ENCODE assay signal across 8 mouse cellular contexts in the genomic region with DNA sequence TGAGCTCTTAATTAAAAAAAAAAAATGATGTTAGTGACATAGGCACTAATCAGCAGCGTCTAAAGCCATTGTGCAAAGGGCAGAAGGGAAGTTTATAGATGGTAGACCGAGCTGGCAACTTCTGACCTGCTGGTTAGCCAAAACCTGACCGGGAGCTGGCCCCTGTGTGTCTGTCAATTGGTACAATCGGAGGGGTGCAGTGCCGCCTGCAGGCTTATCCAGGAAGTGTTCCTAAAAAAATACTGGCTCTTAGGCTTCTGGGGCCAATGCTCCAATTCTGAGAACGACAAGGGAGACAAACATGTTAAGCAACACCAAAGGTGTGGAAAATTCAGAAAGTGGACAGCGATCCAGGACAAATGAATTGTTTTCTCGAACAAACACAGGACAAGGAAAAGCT. TPM values are rescaled to one million over a fixed set of nuclear protein-coding genes. Genes with fewer than 3 reads are reported as not detected.
A peak's percentile ranks its signal among the peaks of the same experiment; 100 is the strongest.
DNase-seq lines count a peak whose midpoint lies in the region; ATAC-seq and TF ChIP-seq lines count a peak whose summit lies in the region.

No protein-coding gene starts in this region.

- dilution Hi-C loops in CH12.LX (cut with MboI; ENCODE audit: extremely low pct_ligation_motif_present, extremely low pct_unique_long_range_greater_than_20kb, low sequenced_read_pairs): no loop called here

- H3K9me3 ChIP-seq in kidney, embryonic 15.5 days (replicated peaks): no peaks in the 10 kb centered on the region
- no peaks in the 10 kb centered on the region for H3K9me3 ChIP-seq in CH12.LX (replicated peaks; ENCODE audit: low read length)

- 26% methylated on average over 8 of the region's 8 CpGs for WGBS in kidney, adult 2 months
- 27% methylated on average over 8 of the region's 8 CpGs for WGBS in kidney, embryonic 15.5 days
- 35% methylated on average over 8 of the region's 8 CpGs for WGBS in bone marrow, adult 2 months

- intact Hi-C loops in gastrocnemius, postnatal 36 days (cut with DNase I): no loop called here

- no peaks in the 10 kb centered on the region; the same call in 1 of the 2 replicates for H3K36me3 ChIP-seq in kidney, adult 2 months (ENCODE audit: control insufficient read depth, insufficient read depth, low read length)
- no peaks in the 10 kb centered on the region for H3K36me3 ChIP-seq in kidney, embryonic 15.5 days
- H3K36me3 ChIP-seq in CH12.LX (replicated peaks in 1 of 2; ENCODE audit: control insufficient read depth in 1 of 2, insufficient read depth in 1 of 2, low read length in 1 of 2): no peaks in the 10 kb centered on the region

- H3K4me2 ChIP-seq in kidney, embryonic 15.5 days: no peak overlapping the region
- no peak overlapping the region for H3K4me2 ChIP-seq in CH12.LX (ENCODE audit: insufficient read depth, low read depth, poor library complexity, severe bottlenecking)

- TF ChIP-seq EP300 in CH12.LX (IDR thresholded peaks at IDR 0.05; ENCODE audit: low read length): no peak

- no peak for TF ChIP-seq POLR2A in kidney, adult 2 months (IDR thresholded peaks at IDR 0.05; ENCODE audit: low read depth, low read length)
- TF ChIP-seq POLR2A in CH12.LX (IDR thresholded peaks at IDR 0.05; ENCODE audit: low read depth, low read length): no peak
- no peak for TF ChIP-seq POLR2A in bone marrow, adult 2 months (IDR thresholded peaks at IDR 0.05; ENCODE audit: borderline replicate concordance, control insufficient read depth, low read depth, low read length)

- no peak overlapping the region for H3K4me3 ChIP-seq in kidney, adult 2 months (ENCODE audit: insufficient read depth, low read depth, low read length)
- H3K4me3 ChIP-seq in kidney, embryonic 15.5 days (replicated peaks): no peak overlapping the region
- H3K4me3 ChIP-seq in CH12.LX (replicated peaks in 1 of 3; ENCODE audit: low read depth in 2 of 3, low read length in 2 of 3, poor library complexity in 1 of 3): no peak overlapping the region
- no peak overlapping the region for H3K4me3 ChIP-seq in bone marrow, adult 2 months (replicated peaks; ENCODE audit: control insufficient read depth, low read depth, low read length)

- no peaks in the 10 kb centered on the region for H3K79me2 ChIP-seq in CH12.LX (replicated peaks; ENCODE audit: control insufficient read depth, extremely low read depth, insufficient read depth, poor library complexity, severe bottlenecking)

- in situ Hi-C loops in CH12.LX (cut with MboI; ENCODE audit: low pct_ligation_motif_present, low pct_unique_long_range_greater_than_20kb, low sequenced_read_pairs): no loop called here

- no peak overlapping the region for H3K9ac ChIP-seq in kidney, embryonic 15.5 days
- H3K9ac ChIP-seq in CH12.LX (ENCODE audit: insufficient read depth, low read depth): no peak overlapping the region

- H3K4me1 ChIP-seq in kidney, adult 2 months (ENCODE audit: control insufficient read depth, insufficient read depth, low read length): no peaks in the 10 kb centered on the region
- H3K4me1 ChIP-seq in kidney, embryonic 15.5 days: peaks cover 3% of the 10 kb centered on the region; the same call in 1 of the 2 replicates
- H3K4me1 ChIP-seq in CH12.LX (ENCODE audit: control insufficient read depth in 1 of 2, insufficient read depth in 2 of 2): peaks cover 18 to 41% of the 10 kb centered on the region in 2 experiments
- H3K4me1 ChIP-seq in bone marrow, adult 2 months (ENCODE audit: control insufficient read depth, insufficient read depth, low read length): no peaks in the 10 kb centered on the region

- no peak overlapping the region for H3K27ac ChIP-seq in kidney, adult 2 months (ENCODE audit: insufficient read depth, low read depth, low read length)
- H3K27ac ChIP-seq in kidney, embryonic 15.5 days: no peak overlapping the region
- no peak overlapping the region for H3K27ac ChIP-seq in CH12.LX (ENCODE audit: insufficient read depth, low read depth)
- H3K27ac ChIP-seq in bone marrow, adult 2 months (ENCODE audit: control insufficient read depth, insufficient read depth, low read depth, low read length, poor library complexity): no peak overlapping the region

- DNase-seq in kidney, adult 2 months: peak; percentile 50
- no peak for DNase-seq in CH12.LX (ENCODE audit: extremely low read depth)
- no peak for DNase-seq in gastrocnemius, postnatal 36 days
- no peak for DNase-seq in frontal cortex, postnatal 25 days (ENCODE audit: low spot score in 2 of 2)

- peak; percentile 56 for TF ChIP-seq CTCF in kidney, adult 2 months (conservative IDR thresholded peaks at IDR 0.05; ENCODE audit: insufficient read depth, insufficient read length, low read depth, low read length)
- peak in 1 of 2 experiments; percentile 72; a peak in 3 of 4 replicates for TF ChIP-seq CTCF in CH12.LX (conservative IDR thresholded peaks at IDR 0.05 in 1 of 2, IDR thresholded peaks at IDR 0.05 in 1 of 2; ENCODE audit: low read depth in 2 of 2, low read length in 2 of 2)
- TF ChIP-seq CTCF in bone marrow, adult 2 months (IDR thresholded peaks at IDR 0.05; ENCODE audit: control insufficient read depth, insufficient read depth, low read length): peak; percentile 45; the same call in 1 of the 2 replicates

- ATAC-seq in kidney, embryonic 15.5 days (replicated peaks; ENCODE audit: low FRiP score): no peak
- ATAC-seq in megakaryocyte progenitor cell, adult 5-6 weeks (replicated peaks; ENCODE audit: poor library complexity): peak; percentile 87
- no peak for ATAC-seq in frontal cortex, adult (ENCODE audit: low TSS enrichment)

- TF ChIP-seq RAD21 in CH12.LX (IDR thresholded peaks at IDR 0.05; ENCODE audit: low read depth, low read length): peak; percentile 50

- no peaks in the 10 kb centered on the region for H3K27me3 ChIP-seq in kidney, adult 2 months (replicated peaks; ENCODE audit: control insufficient read depth, insufficient read depth, low read length)
- H3K27me3 ChIP-seq in kidney, embryonic 15.5 days: no peaks in the 10 kb centered on the region
- H3K27me3 ChIP-seq in CH12.LX (replicated peaks): no peaks in the 10 kb centered on the region

TF ChIP-seq in CH12.LX, 34 proteins besides CTCF, POLR2A, EP300 and RAD21:
- TF ChIP-seq MAX (IDR thresholded peaks at IDR 0.05; ENCODE audit: low read length) (no peak), JUN (IDR thresholded peaks at IDR 0.05; ENCODE audit: insufficient read depth, low read depth, low read length) (no peak), CHD2 (IDR thresholded peaks at IDR 0.05; ENCODE audit: low read length) (no peak), SIN3A (IDR thresholded peaks at IDR 0.05; ENCODE audit: low read length) (no peak), HCFC1 (IDR thresholded peaks at IDR 0.05; ENCODE audit: low read depth, low read length) (no peak), NRF1 (IDR thresholded peaks at IDR 0.05; ENCODE audit: low read depth, low read length) (no peak)
TF ChIP-seq in CH12.LX: peak in this region for 0.

RNA-seq across cellular contexts. Expression of a gene that starts 24.7 kb away (rescaled TPM):
- 917 and 1,191 TPM in 2 replicates for polyA plus RNA-seq in kidney, adult 2 months (2012; rRNA removed)
- polyA plus RNA-seq in kidney, embryonic 15.5 days (2015; fragmentation: Nextera tagmentation; extraction: Ambion mirVana): 2.1 and 2.3 TPM in 2 replicates
- total RNA-seq in CH12.LX (2012; rRNA removed) (2.6 and 3.9 TPM in 2 replicates), CH12.LX (2014; rRNA removed) (2.3 and 2.7 TPM in 2 replicates)
- 3.4 and 4.1 TPM in 2 replicates for polyA plus RNA-seq in CH12.LX (2012; ENCODE audit: insufficient read length, low read depth)
- polyA plus RNA-seq in bone marrow, adult 2 months (2011; ENCODE audit: insufficient read depth, insufficient read length, low replicate concordance, missing spikeins): 1.7 and 2.7 TPM in 2 replicates
- total RNA-seq in megakaryocyte progenitor cell, adult 5-6 weeks (2015): 1.1 and 1.2 TPM in 2 replicates
- total RNA-seq in megakaryocyte progenitor cell, adult 5-6 weeks (2017): 1.8 and 1.9 TPM in 2 replicates
- 10 to 100 TPM; 19.2 to 24.8 TPM for total RNA-seq in gastrocnemius, postnatal 36 days (2021)

Comparison
In these comparisons a context has a peak if more than half of its experiments do, and no peak if none do; other contexts are left out.
1. RNA of a gene that starts 24.7 kb away (polyA plus RNA-seq): 917 to 1,191 TPM in kidney, adult 2 months; 3.4 to 4.1 TPM in CH12.LX, 2.1 to 2.3 TPM in kidney, embryonic 15.5 days and 1.7 to 2.7 TPM in bone marrow, adult 2 months; every median in the first group is over 100 times any median in the second.